Mouse (Mus musculus): ENCODE results near the gene Fcrl1. TPM values are rescaled to one million over a fixed set of nuclear protein-coding genes. Genes with fewer than 3 reads are reported as not detected.

Gene Fcrl1
- polyA plus RNA-seq, 1 experiment from 2014 or later = 0.13 TPM

GRCm38 (mm10) chr3:87443968-87444367 lies 67.8 kb downstream of the Fcrl1 start:
- Histone ChIP-seq H3K27ac (ENCODE audit: low read length) (no peak overlapping the region), H3K36me3 (ENCODE audit: control insufficient read depth, insufficient read depth, low read length) (no peaks in the 10 kb centered on the region), H3K4me1 (ENCODE audit: control insufficient read depth, insufficient read depth, low read length) (no peaks in the 10 kb centered on the region), H3K9me3 (replicated peaks; ENCODE audit: control insufficient read depth, low read length, poor library complexity, severe bottlenecking) (no peaks in the 10 kb centered on the region), H3K4me2 (ENCODE audit: low read length) (no peak overlapping the region), H3K9ac (ENCODE audit: low read depth, low read length) (no peak overlapping the region), H3K4me3 (ENCODE audit: low read depth, low read length) (no peak overlapping the region), H3K27me3 (ENCODE audit: control insufficient read depth, insufficient read depth, low read depth, low read length) (no peaks in the 10 kb centered on the region)
- ATAC-seq = no peak
- WGBS = 82% methylated on average over 6 of the region's 6 CpGs

Other genes starting within 250 kb of the Fcrl1 start
- gene Kirrel, start 201.6 kb upstream of the Fcrl1 start, polyA plus RNA-seq (2015; fragmentation: Nextera tagmentation; extraction: Ambion mirVana) = 5.6 and 6.9 TPM in 2 replicates
- gene Fcrls, start 112.6 kb upstream of the Fcrl1 start, polyA plus RNA-seq (2015; fragmentation: Nextera tagmentation; extraction: Ambion mirVana) = 9.3 and 11.9 TPM in 2 replicates
- 0.11 and 0.24 TPM in 2 replicates for gene Cd5l, start 18.5 kb upstream of the Fcrl1 start, polyA plus RNA-seq (2015; fragmentation: Nextera tagmentation; extraction: Ambion mirVana)
- gene Fcrl5, start 59.4 kb downstream of the Fcrl1 start, polyA plus RNA-seq (2015; fragmentation: Nextera tagmentation; extraction: Ambion mirVana) = not detected in 2 replicates
- 9.7 and 11.4 TPM in 2 replicates for gene Etv3, start 149.0 kb downstream of the Fcrl1 start, polyA plus RNA-seq (2015; fragmentation: Nextera tagmentation; extraction: Ambion mirVana)
- gene Arhgef11, start 241.2 kb downstream of the Fcrl1 start, polyA plus RNA-seq (2015; fragmentation: Nextera tagmentation; extraction: Ambion mirVana) = 26.2 and 26.5 TPM in 2 replicates

All from midbrain, embryonic 16.5 days (tissue).